Mouse (Mus musculus) neural tube, embryonic 13.5 days (tissue): ENCODE results near the gene Dnajc12. TPM values are rescaled to one million over a fixed set of nuclear protein-coding genes. Genes with fewer than 3 reads are reported as not detected.
"Not testable (repeated sequence)": the region's sequence is repeated elsewhere in the genome, so short reads cannot be mapped to it uniquely, and the experiment has no call there.

Experiments
- ATAC-seq: fragments of 200-750 bp; cut with Nextera tagmentation; 2 replicates; pipeline ENCODE4 v1.8.0; 2017; ENCODE audit warnings: low read depth, mild to moderate bottlenecking, moderate TSS enrichment, moderate library complexity
- H3K27ac ChIP-seq: fragments of 300-500 bp; sonication (generic); replicated peaks from 2 replicates; pipeline ENCODE4 v1.5.1; 2015; ENCODE audit warnings: moderate library complexity, mild to moderate bottlenecking, inconsistent platforms
- H3K27me3 ChIP-seq: fragments of 300-500 bp; sonication (generic); 2 replicates; pipeline ENCODE4 v1.6.1; 2015; ENCODE audit warnings: mild to moderate bottlenecking, inconsistent platforms
- H3K36me3 ChIP-seq: fragments of 300-500 bp; sonication (generic); 2 replicates; pipeline ENCODE4 v1.6.1; 2015; ENCODE audit warnings: mild to moderate bottlenecking, inconsistent platforms
- H3K4me1 ChIP-seq: fragments of 300-500 bp; sonication (generic); replicated peaks from 2 replicates; pipeline ENCODE4 v1.6.1; 2015; ENCODE audit warnings: inconsistent platforms
- H3K4me2 ChIP-seq: fragments of 300-500 bp; sonication (generic); 2 replicates; pipeline ENCODE4 v1.6.1; 2015; ENCODE audit warnings: inconsistent platforms, mild to moderate bottlenecking, moderate library complexity
- H3K4me3 ChIP-seq: fragments of 300-500 bp; sonication (generic); 2 replicates; pipeline ENCODE4 v1.5.1; 2015; ENCODE audit warnings: mild to moderate bottlenecking, inconsistent platforms
- H3K9ac ChIP-seq: fragments of 300-500 bp; sonication (generic); 2 replicates; pipeline ENCODE4 v1.6.1; 2015; ENCODE audit warnings: moderate library complexity, mild to moderate bottlenecking, inconsistent platforms
- H3K9me3 ChIP-seq: fragments of 300-500 bp; sonication (generic); 2 replicates; pipeline ENCODE4 v1.6.1; 2016; ENCODE audit warnings: inconsistent platforms
- WGBS: fragments of 180-500 bp; shearing (Covaris S2); methylation state at CpG from one replicate; pipeline ENCODE4 v1.1.7; 2015; 5-methylcytosine and 5-hydroxymethylcytosine counted together
- polyA plus RNA-seq: library from polyadenylated mRNA; unstranded; fragments of >200 nt; fragmentation: Nextera tagmentation; extraction: Ambion mirVana; gene quantifications from 2 replicates; pipeline ENCODE4 v1.2.1, GENCODE M21; 2015

Gene Dnajc12
- polyA plus RNA-seq, 1 experiment from 2014 or later, result 24.4 TPM

DNA sequence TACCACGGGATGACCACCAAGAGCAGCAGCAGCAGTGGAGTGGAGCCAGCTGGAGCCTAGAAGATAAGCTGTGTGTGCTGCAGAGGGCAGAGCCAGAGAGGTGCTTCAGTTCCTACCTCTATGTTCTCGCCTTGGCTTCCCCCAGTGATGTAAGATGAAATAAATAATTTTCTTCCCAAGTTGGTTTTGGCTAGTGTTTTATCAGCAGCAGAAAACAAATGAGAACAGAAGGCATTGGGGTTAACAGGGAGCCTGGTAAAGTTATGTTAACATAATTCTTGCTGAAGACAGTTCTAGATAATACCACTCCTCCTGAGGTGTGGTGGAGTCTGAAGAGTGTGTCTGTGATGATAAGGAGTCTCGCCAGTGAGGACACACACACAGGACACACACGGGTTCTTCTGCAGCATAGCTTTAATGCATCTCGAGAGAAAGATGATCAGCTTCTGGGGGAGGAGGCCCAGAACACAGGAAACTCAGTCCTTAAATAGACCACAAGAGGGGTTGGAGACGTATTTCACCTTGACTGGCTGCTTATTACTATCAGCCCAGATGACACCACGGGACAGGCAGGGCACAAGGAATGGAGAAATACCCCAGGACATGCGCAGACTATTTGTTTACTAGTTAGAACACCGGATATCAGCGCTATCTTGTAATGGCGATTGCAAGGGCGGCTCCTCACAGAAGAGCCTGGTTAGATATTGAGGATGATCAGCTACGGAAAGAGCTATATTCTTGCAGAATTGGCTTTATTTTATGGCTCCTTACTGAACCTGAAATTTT, 62.6 kb downstream of the Dnajc12 start:
- not testable (repeated sequence) for H3K4me3 ChIP-seq, H3K9me3 ChIP-seq, ATAC-seq, H3K9ac ChIP-seq, H3K4me1 ChIP-seq, H3K36me3 ChIP-seq, H3K4me2 ChIP-seq, H3K27ac ChIP-seq, H3K27me3 ChIP-seq
- WGBS, result 88% methylated on average over 13 of the region's 13 CpGs

DNA sequence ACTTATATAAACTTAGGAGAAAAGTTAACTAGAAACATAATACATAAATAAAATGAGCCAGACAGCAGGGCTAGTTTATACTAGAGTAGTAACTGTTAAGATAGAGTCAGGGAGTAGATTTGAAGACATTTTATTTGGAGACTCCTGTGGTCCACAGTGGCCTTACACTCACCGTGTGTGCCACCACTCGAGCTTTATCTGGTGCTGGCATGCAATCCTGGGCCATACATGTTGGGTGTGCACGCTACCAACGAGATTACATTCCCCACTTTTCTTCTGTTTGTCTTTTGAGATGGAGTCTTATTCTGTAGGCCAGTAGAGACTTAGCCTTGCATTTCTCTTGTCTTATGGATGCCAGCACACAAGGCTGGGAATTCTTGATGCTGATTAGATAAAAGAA, 71.7 kb downstream of the Dnajc12 start:
- Histone ChIP-seq H3K9me3 (no peaks in the 10 kb centered on the region), H3K4me1 (peaks cover 29% of the 10 kb centered on the region), H3K27me3 (no peaks in the 10 kb centered on the region), H3K4me3 (no peak overlapping the region), H3K36me3 (no peaks in the 10 kb centered on the region), H3K27ac (no peak overlapping the region), H3K4me2 (no peak overlapping the region), H3K9ac (no peak overlapping the region)
- ATAC-seq, result no peak
- WGBS, result 94% methylated on average over 4 of the region's 4 CpGs

DNA sequence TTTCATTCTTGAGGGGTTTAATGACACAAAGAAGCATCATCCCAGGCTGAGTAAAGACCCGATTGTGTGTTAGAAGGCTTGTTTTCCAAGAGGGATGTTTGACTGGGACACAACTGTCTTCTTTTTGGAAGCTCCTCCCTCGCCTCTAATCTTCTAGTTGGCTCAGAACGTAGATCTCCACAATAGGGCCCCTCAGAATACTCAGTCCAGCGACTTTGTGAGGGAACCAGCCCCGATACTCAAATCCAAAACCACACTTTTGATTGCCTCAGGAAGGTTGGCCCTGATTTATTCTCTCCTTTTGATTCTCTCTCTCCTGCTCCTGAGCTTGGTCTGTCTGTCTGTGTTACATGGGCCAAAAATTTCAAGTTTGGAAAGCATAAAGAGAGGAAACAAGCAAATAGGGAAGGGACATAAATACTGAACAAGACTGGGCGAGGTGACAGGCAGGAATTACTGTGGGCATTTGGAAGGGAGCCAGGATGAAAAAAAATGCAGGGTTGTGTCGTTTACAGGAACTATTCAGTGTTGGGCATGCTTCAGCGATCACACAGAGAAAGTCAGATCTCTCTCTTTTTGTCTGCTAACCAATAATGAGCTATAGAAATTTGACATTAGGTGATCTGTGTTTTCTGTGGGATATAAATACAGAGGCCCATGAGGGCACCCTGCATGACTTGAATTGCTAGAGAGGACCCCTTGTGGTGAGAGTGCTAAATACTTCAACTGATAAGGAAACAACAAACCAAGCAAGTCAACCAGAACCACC, 73.1 kb downstream of the Dnajc12 start:
- no peaks in the 10 kb centered on the region for H3K36me3 ChIP-seq
- no peak overlapping the region for H3K9ac ChIP-seq
- H3K4me1 ChIP-seq, result peaks cover 37% of the 10 kb centered on the region
- H3K27me3 ChIP-seq, result no peaks in the 10 kb centered on the region
- ATAC-seq, result peak; percentile 84
- H3K4me3 ChIP-seq, result no peak overlapping the region
- H3K9me3 ChIP-seq, result no peaks in the 10 kb centered on the region
- 0 out of 2 replicates have a peak overlapping the region, but pooled peaks have one; percentile 21 for H3K4me2 ChIP-seq
- peak overlapping the region; percentile 61 for H3K27ac ChIP-seq
- 23% methylated on average over 8 of the region's 8 CpGs for WGBS

DNA sequence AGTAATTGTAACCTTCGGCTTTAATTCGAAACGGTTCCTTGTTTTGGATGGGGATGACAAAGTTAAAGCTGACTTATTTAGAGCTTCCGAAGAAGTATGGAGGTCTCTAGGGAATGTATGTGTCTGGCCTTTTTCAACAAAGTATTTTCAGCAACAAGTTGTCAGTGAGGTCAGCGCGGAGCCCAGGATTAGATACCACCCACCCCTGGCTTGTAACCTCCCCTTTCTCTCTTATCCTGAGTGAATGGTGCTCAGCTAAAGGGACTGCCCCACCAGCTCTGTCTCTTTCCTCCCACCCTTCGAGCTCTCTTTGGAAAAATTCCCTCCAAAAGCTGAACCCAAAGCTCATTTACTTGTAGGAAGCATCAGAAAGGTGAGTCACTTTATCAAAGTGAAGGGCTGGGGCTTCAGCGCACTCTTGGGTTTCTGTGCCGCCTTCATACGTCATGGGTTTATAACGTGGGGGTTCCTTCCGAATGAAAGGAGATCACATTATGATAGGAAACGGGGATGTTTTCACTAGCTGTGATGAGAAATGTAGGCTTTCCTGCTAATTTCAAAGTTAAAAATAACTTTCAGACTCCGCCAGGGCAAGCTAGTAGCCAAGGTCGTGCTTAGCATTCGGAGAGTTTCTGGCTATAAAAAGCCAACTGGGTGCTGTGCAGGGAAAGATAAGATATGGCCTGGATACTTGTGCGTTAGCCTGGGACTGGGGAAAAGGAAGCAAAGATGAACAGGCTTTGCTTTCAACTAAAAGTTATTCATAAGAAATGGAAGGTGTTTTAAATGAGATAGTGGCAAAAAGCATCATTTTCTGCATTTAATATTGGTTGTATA, 75.3 kb downstream of the Dnajc12 start:
- ATAC-seq, result no peak
- peaks cover 38% of the 10 kb centered on the region for H3K4me1 ChIP-seq
- no peaks in the 10 kb centered on the region for H3K36me3 ChIP-seq
- peak overlapping the region; percentile 15 for H3K4me2 ChIP-seq
- WGBS, result 69% methylated on average over 17 of the region's 17 CpGs
- H3K27me3 ChIP-seq, result no peaks in the 10 kb centered on the region
- H3K9ac ChIP-seq, result no peak overlapping the region
- H3K4me3 ChIP-seq, result peak overlapping the region; percentile 8; the same call in 1 of the 2 replicates
- peak overlapping the region; percentile 35 for H3K27ac ChIP-seq
- no peaks in the 10 kb centered on the region for H3K9me3 ChIP-seq

Other genes with a start within 250 kb of the Dnajc12 start
- gene Mypn, start 178.5 kb upstream of the Dnajc12 start, polyA plus RNA-seq, result 0.40 and 0.68 TPM in 2 replicates
- gene Herc4, start 138.6 kb upstream of the Dnajc12 start, polyA plus RNA-seq, result 25.4 and 29.7 TPM in 2 replicates
- 4.7 and 5.1 TPM in 2 replicates for gene Sirt1, start 739 bp upstream of the Dnajc12 start, polyA plus RNA-seq
- not detected in 2 replicates for gene Gm7075, start 39.3 kb downstream of the Dnajc12 start, polyA plus RNA-seq
- 3.7 and 4.1 TPM in 2 replicates for gene Ctnna3, start 47.7 kb downstream of the Dnajc12 start, polyA plus RNA-seq